In genomic region chr4:133094936-133095733, GRCm38 (mm10) we compare ENCODE assay signal across 7 mouse cellular contexts. TPM values are rescaled to one million over a fixed set of nuclear protein-coding genes. Genes with fewer than 3 reads are reported as not detected.
DNase-seq lines count a peak whose midpoint lies in the region; ATAC-seq and TF ChIP-seq lines count a peak whose summit lies in the region.

No protein-coding gene starts in this region.

- H3K4me1 ChIP-seq in forebrain, embryonic 13.5 days, result peaks cover 55% of the 10 kb centered on the region
- H3K4me1 ChIP-seq in spleen, adult 2 months (ENCODE audit: control insufficient read depth, insufficient read depth, insufficient read length), result peaks cover 52% of the 10 kb centered on the region

- ATAC-seq in activated CD4-positive, CD25-positive, alpha-beta regulatory T cell, adult 4 months, result peak; percentile 65
- ATAC-seq in forebrain, embryonic 13.5 days, result peak; percentile 60
- ATAC-seq in hematopoietic stem cell, adult 5-6 weeks (replicated peaks in 1 of 2; ENCODE audit: insufficient read depth in 1 of 2, low FRiP score in 2 of 2, low TSS enrichment in 1 of 2, low read depth in 1 of 2, poor library complexity in 2 of 2, severe bottlenecking in 2 of 2), result peak; percentile 49 to 76
- ATAC-seq in megakaryocyte, adult 5-6 weeks (ENCODE audit: poor library complexity, severe bottlenecking), result peak; percentile 70

- no peaks in the 10 kb centered on the region for H3K9me3 ChIP-seq in forebrain, embryonic 13.5 days (replicated peaks)

- no peaks in the 10 kb centered on the region for H3K27me3 ChIP-seq in forebrain, embryonic 13.5 days
- H3K27me3 ChIP-seq in spleen, adult 2 months (ENCODE audit: control insufficient read depth, insufficient read depth, low read length), result no peaks in the 10 kb centered on the region

- H3K9ac ChIP-seq in forebrain, embryonic 13.5 days, result peak overlapping the region; percentile 57

- H3K4me2 ChIP-seq in forebrain, embryonic 13.5 days, result peak overlapping the region; percentile 50

- no peak for TF ChIP-seq CTCF in spleen, adult 2 months (IDR thresholded peaks at IDR 0.05; ENCODE audit: extremely low read depth, insufficient read depth, insufficient read length, insufficient replicate concordance)

- no peak; the same call in 1 of the 2 replicates for TF ChIP-seq POLR2A in spleen, adult 2 months (IDR thresholded peaks at IDR 0.05; ENCODE audit: low read depth, low read length)

- 21% methylated on average over 16 of the region's 16 CpGs for WGBS in forebrain, embryonic 13.5 days
- 38% methylated on average over 16 of the region's 16 CpGs for WGBS in spleen, adult 2 months

- peak overlapping the region; percentile 95 for H3K27ac ChIP-seq in forebrain, embryonic 13.5 days
- H3K27ac ChIP-seq in spleen, adult 2 months (ENCODE audit: insufficient read depth, low read length), result peak overlapping the region; percentile 61

- no peaks in the 10 kb centered on the region for H3K36me3 ChIP-seq in forebrain, embryonic 13.5 days (ENCODE audit: poor library complexity, severe bottlenecking)
- H3K36me3 ChIP-seq in spleen, adult 2 months (ENCODE audit: control insufficient read depth, insufficient read depth, low read length), result no peaks in the 10 kb centered on the region

- DNase-seq in cerebellum, adult 11 months, result peak; percentile 75
- peak; percentile 83 for DNase-seq in layer of hippocampus, adult 9-11 months
- peak in 1 of 2 experiments; percentile 62 for DNase-seq in spleen, adult 2 months (ENCODE audit: low read depth in 1 of 2, low spot score in 2 of 2)

- H3K4me3 ChIP-seq in forebrain, embryonic 13.5 days, result peak overlapping the region; percentile 17
- peak overlapping the region; percentile 44 for H3K4me3 ChIP-seq in spleen, adult 2 months (ENCODE audit: extremely low read depth, insufficient read depth, insufficient read length)

RNA-seq across cellular contexts. Expression of gene Wasf2, which starts 35.2 kb away (rescaled TPM):
- polyA plus RNA-seq in activated CD4-positive, CD25-positive, alpha-beta regulatory T cell, adult 4 months (2017; shearing (Covaris generic)), result 100 to 1,000 TPM in 1 of 2 experiments, 10 to 100 TPM in 1; 83.0 to 104 TPM
- polyA plus RNA-seq in forebrain, embryonic 13.5 days (2015; fragmentation: Nextera tagmentation; extraction: Ambion mirVana), result 36.7 and 42.9 TPM in 2 replicates
- 46.9 and 58.8 TPM in 2 replicates for total RNA-seq in hematopoietic stem cell, adult 5-6 weeks (2017)
- 226 and 236 TPM in 2 replicates for total RNA-seq in megakaryocyte, adult 5-6 weeks (2015)
- 56.9 and 75.4 TPM in 2 replicates for total RNA-seq in megakaryocyte, adult 5-6 weeks (2017)
- 76.2 and 87.6 TPM in 2 replicates for polyA plus RNA-seq in spleen, adult 2 months (2012; rRNA removed)
